Comparison of ENCODE assay signal across 8 mouse cellular contexts in the genomic region with DNA sequence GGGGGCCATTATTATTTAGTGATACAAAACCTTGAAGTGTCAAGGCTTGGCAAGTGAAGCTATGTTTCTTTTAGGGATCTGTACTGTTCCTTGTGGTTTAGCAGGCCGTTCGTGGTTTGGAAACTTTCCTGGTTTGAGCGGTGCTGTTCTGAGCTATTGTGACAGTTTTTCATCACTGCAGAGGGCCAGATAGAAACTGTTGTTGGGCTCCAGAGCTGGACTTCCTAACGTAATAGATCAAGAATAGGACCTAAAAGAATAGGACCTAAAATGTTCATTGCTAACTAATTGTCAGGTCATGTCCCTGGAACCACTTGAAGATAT. TPM values are rescaled to one million over a fixed set of nuclear protein-coding genes. Genes with fewer than 3 reads are reported as not detected.
A peak's percentile ranks its signal among the peaks of the same experiment; 100 is the strongest.
DNase-seq lines count a peak whose midpoint lies in the region; ATAC-seq and TF ChIP-seq lines count a peak whose summit lies in the region.

No protein-coding gene starts in this region.

- DNase-seq in layer of hippocampus, adult 2 months (ENCODE audit: low spot score in 2 of 2) = peak in 1 of 2 experiments; percentile 9
- DNase-seq in layer of hippocampus, adult 9-10 months (ENCODE audit: low spot score) = no peak
- no peak for DNase-seq in limb, embryonic 10.5 days (ENCODE audit: low spot score)
- no peak for DNase-seq in right cerebral cortex, postnatal 25 days
- no peak for DNase-seq in right cerebral cortex, postnatal 10 days (ENCODE audit: low spot score in 2 of 2)
- no peak for DNase-seq in ovary, adult 18-20 months (ENCODE audit: low spot score)

- H3K4me3 ChIP-seq in layer of hippocampus, adult 2 months = peak overlapping the region; percentile 100
- H3K4me3 ChIP-seq in embryonic facial prominence, embryonic 12.5 days = peak overlapping the region; percentile 80
- peak overlapping the region; percentile 80 for H3K4me3 ChIP-seq in limb, embryonic 10.5 days
- peak overlapping the region; percentile 56 for H3K4me3 ChIP-seq in neural tube, embryonic 13.5 days

- peak overlapping the region; percentile 67 for H3K9ac ChIP-seq in embryonic facial prominence, embryonic 12.5 days
- peak overlapping the region; percentile 58 for H3K9ac ChIP-seq in neural tube, embryonic 13.5 days

- H3K9me3 ChIP-seq in embryonic facial prominence, embryonic 12.5 days = no peaks in the 10 kb centered on the region
- no peaks in the 10 kb centered on the region for H3K9me3 ChIP-seq in limb, embryonic 10.5 days (replicated peaks)
- no peaks in the 10 kb centered on the region for H3K9me3 ChIP-seq in neural tube, embryonic 13.5 days

- 1% methylated on average over 4 of the region's 4 CpGs for WGBS in embryonic facial prominence, embryonic 12.5 days
- 1% methylated on average over 4 of the region's 4 CpGs for WGBS in limb, embryonic 10.5 days
- 4% methylated on average over 4 of the region's 4 CpGs for WGBS in neural tube, embryonic 13.5 days

- no peaks in the 10 kb centered on the region for H3K27me3 ChIP-seq in embryonic facial prominence, embryonic 12.5 days
- no peaks in the 10 kb centered on the region for H3K27me3 ChIP-seq in limb, embryonic 10.5 days (ENCODE audit: low read depth, poor library complexity, severe bottlenecking)
- no peaks in the 10 kb centered on the region for H3K27me3 ChIP-seq in neural tube, embryonic 13.5 days

- H3K36me3 ChIP-seq in embryonic facial prominence, embryonic 12.5 days = peaks cover 9% of the 10 kb centered on the region; the same call in 1 of the 2 replicates
- H3K36me3 ChIP-seq in limb, embryonic 10.5 days = peaks cover 30% of the 10 kb centered on the region
- 0 out of 2 replicates have a peak, but pooled peaks cover 4% of the 10 kb centered on the region for H3K36me3 ChIP-seq in neural tube, embryonic 13.5 days

- TF ChIP-seq CTCF in layer of hippocampus, adult 2 months (conservative IDR thresholded peaks at IDR 0.05) = no peak

- H3K4me2 ChIP-seq in embryonic facial prominence, embryonic 12.5 days (replicated peaks) = peak overlapping the region; percentile 69
- peak overlapping the region; percentile 68 for H3K4me2 ChIP-seq in neural tube, embryonic 13.5 days

- no peak overlapping the region for H3K27ac ChIP-seq in layer of hippocampus, adult 2 months
- no peak overlapping the region for H3K27ac ChIP-seq in embryonic facial prominence, embryonic 12.5 days
- H3K27ac ChIP-seq in limb, embryonic 10.5 days = peak overlapping the region; percentile 97
- no peak overlapping the region for H3K27ac ChIP-seq in neural tube, embryonic 13.5 days (replicated peaks)

- peaks cover 11% of the 10 kb centered on the region; the same call in 1 of the 2 replicates for H3K4me1 ChIP-seq in embryonic facial prominence, embryonic 12.5 days
- peaks cover 9% of the 10 kb centered on the region for H3K4me1 ChIP-seq in limb, embryonic 10.5 days
- H3K4me1 ChIP-seq in neural tube, embryonic 13.5 days (replicated peaks) = peaks cover 16% of the 10 kb centered on the region

- ATAC-seq in embryonic facial prominence, embryonic 12.5 days (ENCODE audit: insufficient number of reproducible peaks, insufficient read depth, low FRiP score, low TSS enrichment) = no peak
- no peak; the same call in 1 of the 2 replicates for ATAC-seq in neural tube, embryonic 13.5 days (ENCODE audit: low read depth)

RNA-seq across cellular contexts. Expression of a gene that starts 0.4 kb away (rescaled TPM):
- total RNA-seq in layer of hippocampus, adult 2 months (2021) = 1 to 10 TPM; 2.3 to 2.5 TPM
- 13.8 and 16.1 TPM in 2 replicates for polyA plus RNA-seq in embryonic facial prominence, embryonic 12.5 days (2016; fragmentation: Nextera tagmentation; extraction: Ambion mirVana)
- 18.9 and 21.0 TPM in 2 replicates for polyA plus RNA-seq in limb, embryonic 10.5 days (2016; fragmentation: Nextera tagmentation; extraction: Ambion mirVana)
- polyA plus RNA-seq in neural tube, embryonic 13.5 days (2015; fragmentation: Nextera tagmentation; extraction: Ambion mirVana) = 4.1 and 4.5 TPM in 2 replicates

RNA-seq across cellular contexts. Expression of a gene that starts 0.5 kb away (rescaled TPM):
- 10 to 100 TPM; 16.6 to 20.7 TPM for total RNA-seq in layer of hippocampus, adult 2 months (2021)
- polyA plus RNA-seq in embryonic facial prominence, embryonic 12.5 days (2016; fragmentation: Nextera tagmentation; extraction: Ambion mirVana) = 66.0 and 67.2 TPM in 2 replicates
- polyA plus RNA-seq in limb, embryonic 10.5 days (2016; fragmentation: Nextera tagmentation; extraction: Ambion mirVana) = 62.7 and 69.4 TPM in 2 replicates
- polyA plus RNA-seq in neural tube, embryonic 13.5 days (2015; fragmentation: Nextera tagmentation; extraction: Ambion mirVana) = 30.6 and 34.0 TPM in 2 replicates

RNA-seq across cellular contexts. Expression of a gene that starts 54.5 kb away (rescaled TPM):
- total RNA-seq in layer of hippocampus, adult 2 months (2021) = 100 to 1,000 TPM; 730 to 767 TPM
- polyA plus RNA-seq in embryonic facial prominence, embryonic 12.5 days (2016; fragmentation: Nextera tagmentation; extraction: Ambion mirVana) = 44.0 and 47.1 TPM in 2 replicates
- 12.1 and 15.3 TPM in 2 replicates for polyA plus RNA-seq in limb, embryonic 10.5 days (2016; fragmentation: Nextera tagmentation; extraction: Ambion mirVana)
- polyA plus RNA-seq in neural tube, embryonic 13.5 days (2015; fragmentation: Nextera tagmentation; extraction: Ambion mirVana) = 119 and 125 TPM in 2 replicates
